Mouse (Mus musculus) thymus, adult 2 months (tissue): ENCODE measurements at regions not wholly inside any gene's neighbourhood (a gene's known extent, or its start where the extent isn't known, plus 50 kb on each side); places are given as distances from the start of the nearest gene placed in this dataset.

ENCODE experiments used
- CTCF ChIP-seq: fragments of 200-500 bp; IDR thresholded peaks from 2 replicates; pipeline ENCODE4 v1.5.1; 2012; ENCODE audit warnings: mild to moderate bottlenecking, control low read depth, low read length, moderate library complexity, borderline replicate concordance; ENCODE audit not compliant: control insufficient read depth, poor library complexity, insufficient read depth; ENCODE audit errors: extremely low read depth
- POLR2A ChIP-seq: fragments of 200-500 bp; IDR thresholded peaks from 2 replicates; pipeline ENCODE4 v1.6.1; 2012; ENCODE audit warnings: mild to moderate bottlenecking, low read length, control low read depth, moderate library complexity; ENCODE audit not compliant: control insufficient read depth, poor library complexity, insufficient read depth; ENCODE audit errors: extremely low read depth

DNA sequence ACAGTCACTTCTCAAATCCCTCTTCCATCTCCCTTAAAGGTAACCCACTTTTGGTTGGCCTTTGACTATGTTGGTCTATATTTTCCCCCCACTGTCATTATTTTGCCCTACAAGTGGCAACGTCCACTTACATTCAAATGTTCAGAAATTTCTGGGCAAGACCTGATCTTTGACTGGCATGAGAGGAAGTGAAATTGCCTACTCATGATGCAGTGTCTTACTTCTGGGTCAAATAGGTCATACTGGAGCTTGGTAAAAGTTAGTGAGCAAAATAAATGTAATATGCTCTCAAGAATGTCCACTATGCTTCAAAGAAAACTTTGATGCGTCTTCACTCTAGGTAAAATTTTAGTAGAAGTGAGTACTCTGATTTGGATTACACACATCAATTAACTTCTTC is 76.9 kb upstream of the Dcn start:
- no peak for TF ChIP-seq POLR2A
- TF ChIP-seq CTCF = no peak
